Mouse (Mus musculus): ENCODE data around the gene Arsa. TPM values are rescaled to one million over a fixed set of nuclear protein-coding genes. Genes with fewer than 3 reads are reported as not detected.
"Not testable (repeated sequence)": the region's sequence is repeated elsewhere in the genome, so short reads cannot be mapped to it uniquely, and the experiment has no call there.

The Arsa gene
- total RNA-seq, 2 experiments from 2014 or later: 31.7 to 36.1 TPM

DNA sequence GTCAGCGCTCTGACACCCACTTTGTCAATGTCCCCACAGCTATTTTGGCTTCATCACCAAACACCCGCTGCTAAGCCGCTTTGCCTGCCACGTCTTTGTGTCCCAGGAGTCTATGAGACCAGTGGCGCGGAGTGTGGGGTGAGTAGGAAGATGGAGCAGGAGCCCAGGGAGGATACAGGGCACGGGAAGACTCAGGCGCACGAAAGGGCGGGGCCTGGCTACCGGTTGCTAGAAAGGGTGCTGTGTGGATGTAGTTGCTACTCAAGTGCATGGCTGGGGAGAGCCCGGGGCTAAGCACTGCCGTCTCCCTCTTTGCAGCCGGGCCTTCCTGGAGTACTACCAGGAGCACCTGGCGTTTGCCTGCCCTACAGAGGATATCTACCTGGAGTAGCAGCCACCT is 15.9 kb downstream of the Arsa start:
- no peak for DNase-seq (ENCODE audit: low spot score in 2 of 2)
- intact Hi-C loops (cut with DNase I): no loop called here

DNA sequence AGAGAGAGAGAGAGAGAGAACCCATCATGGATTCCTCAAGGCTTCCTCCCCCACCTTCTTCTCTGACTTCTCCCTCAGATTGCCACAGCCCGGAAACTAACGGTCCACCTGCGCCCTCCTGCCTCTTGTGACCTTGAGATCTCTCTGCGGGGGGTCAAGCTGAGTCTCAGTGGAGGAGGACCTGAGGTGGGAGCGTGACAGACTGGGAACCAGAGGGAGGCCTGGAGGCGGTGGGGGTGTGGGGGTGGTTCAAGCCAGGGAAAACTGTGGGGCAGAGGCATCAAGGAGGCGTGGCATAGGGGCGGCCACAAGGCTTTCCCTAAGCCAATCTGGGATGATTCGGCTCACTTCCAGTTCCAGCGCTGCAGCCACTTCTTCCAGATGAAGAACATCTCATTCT is 16.9 kb downstream of the Arsa start:
- DNase-seq (ENCODE audit: low spot score in 2 of 2): no peak
- intact Hi-C loops (cut with DNase I): no loop called here

DNA sequence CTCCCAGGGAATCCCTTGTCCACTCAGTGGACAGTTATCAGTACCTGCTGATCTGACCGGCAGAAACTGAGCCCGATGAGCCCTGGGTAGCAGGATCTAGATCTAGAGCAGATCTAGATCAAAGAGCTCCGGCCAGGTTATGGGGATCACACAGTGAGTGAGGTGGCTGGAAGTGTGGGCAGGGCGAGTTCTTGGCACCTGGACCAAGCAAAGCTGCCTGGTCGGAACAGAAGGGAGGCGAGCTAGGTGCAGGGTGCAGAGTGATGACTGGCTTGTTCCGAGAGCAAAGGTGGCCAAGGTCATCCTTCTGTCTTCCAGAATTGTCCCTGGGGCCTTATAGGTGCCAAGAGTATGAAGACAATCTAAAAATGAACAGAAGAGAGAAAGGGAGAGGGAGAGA is 17.4 kb downstream of the Arsa start:
- intact Hi-C loops (cut with DNase I): no loop called here
- no peak for DNase-seq (ENCODE audit: low spot score in 2 of 2)

DNA sequence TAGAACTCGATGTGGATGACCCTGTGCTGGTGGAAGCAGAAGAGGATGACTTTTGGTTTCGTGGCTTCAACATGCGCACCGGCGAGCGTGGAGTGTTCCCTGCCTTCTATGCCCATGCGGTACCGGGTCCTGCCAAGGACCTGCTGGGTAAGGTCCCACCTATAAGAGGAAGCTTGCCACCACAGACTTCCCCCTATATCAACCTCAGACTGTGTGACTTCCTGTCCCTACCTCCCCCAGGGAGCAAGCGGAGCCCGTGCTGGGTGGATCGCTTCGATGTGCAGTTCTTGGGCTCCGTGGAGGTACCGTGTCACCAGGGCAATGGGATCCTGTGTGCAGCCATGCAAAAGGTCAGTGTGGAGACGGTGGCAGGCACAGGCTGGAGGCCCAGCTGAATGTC is 18.3 kb downstream of the Arsa start:
- intact Hi-C loops (cut with DNase I): no loop called here
- no peak for DNase-seq (ENCODE audit: low spot score in 2 of 2)

DNA sequence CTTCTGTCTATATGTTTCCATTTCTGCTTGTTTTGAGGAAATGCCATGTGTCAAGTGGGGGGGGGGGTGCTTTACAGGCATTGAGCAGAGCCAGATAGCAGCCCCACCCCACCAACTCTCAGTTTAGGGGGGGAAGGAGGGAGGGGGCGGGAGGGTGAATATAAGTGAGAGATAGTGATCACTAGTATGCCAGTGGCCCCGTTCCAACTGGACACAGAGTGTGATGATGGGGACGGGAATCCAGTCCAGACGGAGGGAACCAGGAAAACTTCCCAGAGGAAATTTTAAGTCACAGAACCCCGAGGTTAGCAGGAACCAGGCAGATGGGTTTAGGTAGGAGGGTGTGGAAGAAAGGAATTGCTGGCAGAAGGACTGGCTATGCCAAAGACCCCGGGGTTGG is 21.6 kb downstream of the Arsa start:
- DNase-seq (ENCODE audit: low spot score in 2 of 2): no peak
- intact Hi-C loops (cut with DNase I): no loop called here

DNA sequence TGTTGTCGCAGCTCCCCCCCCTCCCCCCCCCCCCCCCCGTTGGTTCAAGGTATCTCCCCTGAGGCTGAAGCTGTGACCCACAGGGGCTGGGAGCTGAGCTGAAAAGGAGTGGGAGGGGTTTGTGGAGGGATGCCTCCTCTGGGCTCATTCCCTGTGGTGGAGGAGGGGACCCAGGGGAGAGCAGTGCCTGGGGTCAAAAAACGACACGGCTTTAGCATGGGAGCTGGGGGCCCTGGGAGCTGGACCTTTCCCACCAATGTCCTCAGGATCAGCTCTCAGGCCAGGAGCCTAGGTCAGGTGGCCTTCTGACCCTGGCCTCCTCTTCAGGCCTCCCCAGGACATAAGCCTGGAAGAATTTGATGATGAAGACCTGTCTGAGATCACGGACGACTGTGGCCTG is 22.4 kb downstream of the Arsa start:
- intact Hi-C loops (cut with DNase I): no loop called here
- DNase-seq (ENCODE audit: low spot score in 2 of 2): no peak

DNA sequence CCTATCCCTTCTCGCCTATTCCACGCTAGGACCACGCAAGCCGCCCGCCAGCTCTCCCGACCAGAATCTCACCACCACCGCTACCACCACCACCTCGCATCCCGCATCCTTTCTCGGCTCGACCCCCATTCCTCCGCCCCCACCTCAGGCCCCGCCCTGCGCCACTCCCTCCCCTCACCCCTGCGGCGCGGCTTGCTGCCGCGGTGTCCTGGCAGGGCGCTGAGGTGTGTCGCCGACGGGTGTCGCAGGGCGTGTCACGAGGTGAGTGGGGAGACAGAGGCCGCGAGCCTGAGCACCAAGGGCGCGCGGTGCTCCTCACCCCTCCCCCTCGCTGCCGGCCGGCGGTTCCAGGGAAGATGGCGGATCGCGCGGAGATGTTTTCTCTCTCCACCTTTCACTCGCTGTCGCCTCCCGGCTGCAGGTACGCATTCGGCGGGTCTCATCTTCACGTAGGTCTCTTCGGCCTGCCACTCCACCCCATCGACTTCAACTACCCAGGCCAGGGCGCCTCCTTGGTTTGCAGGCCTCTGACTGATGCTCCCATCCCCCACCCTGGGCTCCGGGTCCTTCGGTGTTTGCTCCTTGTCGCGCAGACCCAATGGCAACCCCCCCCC is 23.3 kb downstream of the Arsa start, which contains the start of gene Mapk8ip2:
Gene Mapk8ip2, plus strand, starts transcription at position 49 of the 614 bp plus-strand sequence.
- intact Hi-C loops (cut with DNase I): no loop called here
- DNase-seq (ENCODE audit: low spot score in 2 of 2): peak; percentile 73 to 80

DNA sequence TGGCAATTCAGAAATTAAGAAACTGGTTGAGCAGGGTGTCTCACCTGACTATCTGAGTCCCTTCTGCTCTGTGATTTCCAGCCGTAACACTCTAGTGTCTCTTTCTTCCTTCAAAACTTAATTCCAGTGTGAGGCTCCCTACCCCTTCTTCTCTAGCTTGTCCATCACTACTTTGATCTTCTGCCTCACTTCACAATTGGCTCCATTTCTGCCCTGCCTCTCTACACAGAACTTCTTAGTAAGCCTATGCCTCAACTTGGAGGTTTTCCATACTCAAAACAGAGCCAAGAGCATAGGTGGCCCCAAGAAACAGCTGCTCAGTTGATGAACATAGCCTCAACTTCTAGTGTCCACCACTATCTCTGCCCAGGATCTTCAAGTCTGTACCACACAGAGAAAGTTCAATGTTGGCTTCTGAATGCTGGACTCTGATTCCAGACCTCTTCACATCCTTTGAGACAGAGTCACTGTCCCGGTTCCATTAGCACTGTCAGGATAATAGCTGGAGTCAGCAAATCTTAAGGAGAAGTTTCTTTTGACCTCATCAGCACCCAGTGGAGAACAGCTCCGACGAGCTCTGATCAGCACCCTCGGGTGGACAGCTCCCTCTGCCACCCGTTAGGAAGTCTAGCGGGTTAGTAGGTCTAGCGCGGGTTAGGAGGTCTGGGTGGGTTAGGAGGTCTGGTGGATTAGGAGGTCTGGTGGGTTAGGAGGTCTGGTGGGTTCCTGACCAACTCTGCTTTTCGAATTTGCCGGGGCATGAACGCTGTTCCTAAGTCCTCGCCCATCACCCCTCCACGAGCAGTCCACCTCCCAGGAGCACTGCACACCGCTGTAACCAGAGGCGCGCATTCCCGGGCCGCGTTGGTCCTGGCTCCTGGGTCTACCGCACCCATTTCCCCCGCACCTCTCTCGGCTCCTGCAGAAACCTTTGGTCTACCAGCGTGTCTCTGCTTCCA is 24.0 kb downstream of the Arsa start:
- DNase-seq (ENCODE audit: low spot score in 2 of 2): no peak
- intact Hi-C loops (cut with DNase I): no loop called here

DNA sequence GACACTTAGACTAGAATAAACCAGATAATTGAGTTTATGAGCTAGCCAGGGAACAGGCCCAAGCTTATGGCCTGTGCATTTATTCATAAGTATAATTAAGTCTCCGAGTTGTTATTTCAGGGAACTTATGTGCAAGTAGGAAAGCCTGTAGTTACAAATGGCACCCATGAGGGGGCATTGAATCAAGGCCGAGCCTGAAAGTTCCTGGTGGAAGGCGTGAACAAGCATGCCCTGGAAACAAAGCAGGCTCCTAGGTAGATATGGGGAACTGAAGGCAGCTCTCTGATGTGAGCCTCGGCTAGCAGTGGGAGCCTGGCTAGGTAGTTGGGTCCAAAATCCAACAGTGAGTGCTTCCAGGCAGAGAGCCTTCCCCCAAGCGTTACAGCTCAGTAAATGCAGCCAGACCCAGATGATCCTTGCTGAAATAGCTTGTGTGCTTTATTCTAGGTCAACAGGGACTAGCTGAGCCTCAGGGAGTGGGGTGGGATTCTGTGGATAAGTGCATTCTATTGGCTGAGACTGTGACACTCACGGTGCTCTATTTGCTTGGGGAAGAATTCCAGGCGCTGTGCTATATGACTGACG is 34.6 kb downstream of the Arsa start:
- no peak for DNase-seq (ENCODE audit: low spot score in 2 of 2)
- intact Hi-C loops (cut with DNase I): no loop called here

DNA sequence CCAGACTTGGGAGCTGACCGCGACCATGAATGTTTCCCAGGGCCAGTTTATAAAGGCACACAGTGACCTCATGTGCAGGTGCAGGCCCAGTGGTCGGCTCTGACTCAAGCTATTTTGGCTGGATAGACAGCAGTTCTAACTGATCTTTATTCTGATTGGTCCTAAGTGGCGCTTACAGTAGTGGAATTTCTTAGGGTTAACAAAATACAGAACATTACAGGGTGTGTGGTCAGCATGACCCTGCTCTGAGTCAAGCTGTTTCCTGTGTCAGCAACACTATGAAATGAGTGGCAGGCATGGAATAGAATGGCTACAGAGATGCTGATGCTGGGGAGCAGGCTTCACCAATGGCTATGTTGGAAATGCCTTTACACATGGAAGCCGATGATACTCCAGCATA is 41.3 kb downstream of the Arsa start:
- intact Hi-C loops (cut with DNase I): no loop called here
- DNase-seq (ENCODE audit: low spot score in 2 of 2): no peak

DNA sequence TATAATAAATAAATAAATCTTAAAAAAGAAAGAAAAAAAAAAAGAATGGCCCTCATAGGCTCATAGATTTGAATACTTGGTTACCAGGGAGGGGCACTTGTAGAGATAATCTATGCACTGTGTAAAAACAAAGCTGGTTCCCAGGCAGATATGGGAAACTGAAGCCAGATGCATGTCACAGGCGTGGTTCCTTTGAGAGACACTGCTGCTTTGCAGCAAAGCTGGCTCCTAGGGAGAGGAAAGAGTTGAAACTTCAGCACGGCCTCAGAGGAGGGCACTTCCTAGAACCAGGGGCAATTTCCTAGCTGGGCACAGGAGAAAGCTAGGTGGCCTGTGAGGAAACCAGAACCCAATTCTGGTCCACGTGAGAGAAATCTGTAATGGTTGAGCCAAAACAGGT is 43.1 kb downstream of the Arsa start:
- intact Hi-C loops (cut with DNase I): no loop called here
- DNase-seq (ENCODE audit: low spot score in 2 of 2): no peak

DNA sequence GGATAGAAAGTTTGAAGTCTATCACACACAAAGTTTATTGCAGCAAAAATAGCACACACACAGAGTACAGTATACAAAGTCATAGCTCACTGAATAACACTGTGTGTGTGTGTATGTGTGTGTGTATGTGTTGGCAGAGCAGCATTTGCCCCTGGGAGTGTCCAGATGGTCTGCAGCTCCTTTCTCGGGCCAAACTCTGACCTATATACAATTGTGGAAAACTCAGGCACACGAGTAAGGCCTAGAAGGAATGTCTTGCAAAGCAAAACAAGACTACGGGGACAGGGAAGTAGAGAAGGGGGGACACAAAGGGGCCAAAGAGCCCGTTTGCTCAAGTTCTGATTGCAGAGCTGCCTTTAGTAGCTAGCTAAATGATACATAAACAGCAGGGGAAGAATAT is 44.3 kb downstream of the Arsa start:
- DNase-seq (ENCODE audit: low spot score in 2 of 2): no peak
- intact Hi-C loops (cut with DNase I): no loop called here

DNA sequence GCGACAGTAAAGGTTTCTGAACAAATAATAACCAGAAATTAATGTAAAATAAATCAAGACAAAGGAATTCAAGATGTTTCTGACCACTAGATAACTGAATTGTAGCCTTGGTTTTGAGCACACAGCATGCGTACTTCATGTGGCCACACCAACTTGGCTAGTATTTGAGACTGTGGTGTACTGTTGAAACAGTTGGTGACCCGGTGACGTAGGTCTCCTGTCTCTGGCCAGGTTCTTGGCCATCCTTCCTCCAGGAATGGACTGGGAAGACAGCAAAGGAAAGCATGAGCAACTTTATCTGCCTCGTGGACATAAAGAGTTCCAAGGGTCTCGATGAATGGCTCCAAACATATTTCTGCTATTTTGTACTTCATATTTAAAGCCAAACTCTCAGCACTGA is 45.4 kb downstream of the Arsa start:
- DNase-seq (ENCODE audit: low spot score in 2 of 2): no peak
- intact Hi-C loops (cut with DNase I): no loop called here

DNA sequence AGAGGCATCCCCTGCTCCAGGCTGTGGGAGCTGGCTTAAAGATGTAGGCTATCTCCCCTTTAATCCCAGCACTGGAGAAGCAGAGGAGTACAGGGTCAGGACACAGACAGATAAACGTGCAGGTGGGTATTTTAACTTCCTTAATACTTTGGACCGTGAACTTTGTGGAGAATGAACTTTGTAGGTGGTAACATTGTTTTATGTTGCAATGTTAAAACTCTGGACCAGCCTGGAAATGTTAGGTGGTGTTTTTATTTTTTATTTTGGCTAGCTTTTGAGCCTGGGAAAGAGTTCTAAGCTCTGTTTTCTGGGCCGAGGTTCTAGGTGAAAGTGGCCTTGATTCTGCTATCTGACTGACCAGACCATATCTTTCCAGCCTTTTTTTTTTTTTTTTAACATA is 46.0 kb downstream of the Arsa start:
- DNase-seq (ENCODE audit: low spot score in 2 of 2): no peak
- intact Hi-C loops (cut with DNase I): no loop called here

DNA sequence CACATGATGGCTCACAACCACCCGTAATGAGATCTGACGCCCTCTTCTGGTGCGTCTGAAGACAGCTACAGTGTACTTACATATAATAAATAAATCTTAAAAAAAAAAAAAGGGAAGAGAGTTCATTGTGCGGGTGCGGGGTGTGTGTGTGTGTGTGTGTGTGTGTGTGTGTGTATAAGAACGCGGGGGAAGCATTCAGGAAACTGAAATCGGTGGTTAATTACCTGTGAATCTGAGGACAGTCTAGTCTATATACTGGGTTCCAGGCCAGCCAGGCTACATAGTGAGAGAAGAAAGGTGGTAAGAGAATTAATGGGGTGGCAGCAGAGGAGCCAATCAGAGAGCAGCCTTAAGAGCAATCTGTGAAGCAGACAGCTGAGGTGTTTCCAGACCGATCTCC is 46.5 kb downstream of the Arsa start:
- DNase-seq (ENCODE audit: low spot score in 2 of 2); intact Hi-C loops (cut with DNase I): not testable (repeated sequence)

DNA sequence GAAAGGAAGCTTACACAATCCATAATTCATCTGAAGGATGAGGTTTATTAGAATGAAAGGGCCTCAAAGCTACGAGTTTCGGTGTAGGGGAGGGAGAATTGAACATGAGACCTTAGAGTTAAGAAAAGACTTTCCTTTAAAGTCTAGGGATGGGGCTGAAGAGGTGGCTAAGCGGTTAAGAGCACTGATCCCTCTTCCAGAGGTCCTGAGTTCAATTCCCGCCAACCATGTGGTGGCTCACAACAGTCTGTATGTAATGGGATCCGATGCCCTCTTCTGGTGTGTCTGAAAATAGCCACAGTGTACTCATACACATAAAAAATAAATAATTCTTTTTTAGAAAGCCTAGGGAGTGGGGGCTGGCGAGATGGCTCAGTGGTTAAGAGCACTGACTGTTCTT is 46.9 kb downstream of the Arsa start:
- intact Hi-C loops (cut with DNase I): no loop called here

DNA sequence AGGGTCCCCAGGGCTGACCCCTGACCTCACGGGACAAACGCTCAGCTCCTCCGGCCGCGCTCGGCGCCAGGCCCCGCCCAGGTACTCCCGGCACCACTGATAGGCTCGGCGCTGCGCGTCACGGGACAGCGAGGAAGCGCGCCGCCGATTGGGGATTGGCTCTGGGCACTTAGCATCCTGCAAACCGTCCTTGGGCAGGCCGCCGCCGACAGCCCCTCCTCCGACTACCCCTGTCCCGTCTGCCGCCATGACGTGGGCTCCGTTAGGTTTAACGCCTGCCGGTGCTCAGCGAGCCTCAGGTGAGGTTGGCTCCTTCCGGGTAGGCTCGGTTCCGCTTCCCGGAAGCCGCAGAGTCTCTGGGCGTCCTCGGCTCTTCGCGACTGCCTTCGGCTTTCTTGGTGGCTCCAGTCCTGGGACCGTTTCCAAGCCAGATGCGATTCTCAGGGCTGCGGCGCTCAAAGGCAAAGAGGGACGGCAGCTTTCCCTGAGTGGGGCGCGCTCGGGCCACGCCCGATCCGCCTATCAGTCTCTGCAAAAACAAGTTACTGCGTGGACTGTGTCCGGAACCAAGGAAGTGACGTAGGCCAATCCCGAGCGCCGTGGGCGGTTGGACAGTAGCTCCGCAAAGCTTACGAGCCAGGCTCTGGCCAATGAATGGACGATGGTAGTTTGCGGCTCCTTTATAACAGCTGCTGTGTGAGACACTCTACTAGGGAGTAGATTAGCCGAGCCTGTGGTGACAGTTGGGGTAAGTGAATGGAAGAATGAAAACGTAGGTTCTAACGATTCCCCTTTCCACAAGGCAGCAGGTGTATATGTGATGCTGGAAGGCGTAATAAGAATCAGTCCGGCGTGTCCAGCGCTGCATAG is 47.6 kb downstream of the Arsa start, which contains the start of the genes C730034F03Rik, Gm44502 and Chkb:
Gene C730034F03Rik, plus strand, starts transcription at position 238 of the 870 bp plus-strand sequence.
Gene Gm44502, minus strand, starts transcription at position 345 of the 870 bp plus-strand sequence.
Gene Chkb, minus strand, starts transcription at position 557 of the 870 bp plus-strand sequence.
- peak; percentile 94 to 95 for DNase-seq (ENCODE audit: low spot score in 2 of 2)
- intact Hi-C loops (cut with DNase I): loop anchor here (5.0 kb wide), 1 partner anchor 57 kb away; the partner anchor contains the start of gene Sco2

More for the DNA sequence above, 46.9 kb downstream of the Arsa start:
- DNase-seq (ENCODE audit: low spot score in 2 of 2): no peak

DNA sequence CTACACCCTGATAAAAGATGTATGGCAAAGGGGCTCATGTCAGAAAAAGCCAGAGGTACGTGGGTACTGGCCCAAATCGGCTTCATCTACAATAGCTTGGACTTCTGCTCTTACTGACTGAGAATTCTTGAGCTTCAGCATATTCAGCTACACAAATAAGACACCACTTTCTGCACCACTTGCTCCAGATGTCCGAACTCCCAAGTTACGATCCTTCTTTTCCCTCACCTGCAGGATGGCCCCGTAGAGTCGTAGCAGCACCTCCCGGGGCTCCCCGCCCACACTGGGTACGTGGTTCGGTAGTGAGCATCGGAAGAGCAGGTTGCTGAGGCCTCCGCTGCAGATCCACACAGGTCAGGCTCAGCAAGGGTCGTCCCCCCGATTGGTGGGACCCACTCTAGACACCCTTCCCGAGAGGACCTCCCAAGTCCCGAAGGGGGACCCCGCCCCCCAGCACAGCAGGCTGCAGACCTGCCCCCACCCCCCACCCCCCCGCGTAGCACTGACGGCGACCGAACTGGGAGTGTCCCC is 48.3 kb downstream of the Arsa start:
- intact Hi-C loops (cut with DNase I): loop anchor here (5.0 kb wide), 1 partner anchor 57 kb away; the partner anchor contains the start of gene Sco2
- DNase-seq (ENCODE audit: low spot score in 2 of 2): peak in 1 of 2 experiments; percentile 18
